Mouse (Mus musculus) cerebellum, adult 2 months (tissue): ENCODE measurements around the gene 1110017D15Rik. TPM values are rescaled to one million over a fixed set of nuclear protein-coding genes. Genes with fewer than 3 reads are reported as not detected.

Experiments used
- DNase-seq, 2 experiments: peaks; one replicate each; pipeline ENCODE4 v3.0.0; 2021
- H3K27ac ChIP-seq: fragments of 200-500 bp; 2 replicates; pipeline ENCODE4 v1.5.1; 2012; ENCODE audit warnings: low read length, control low read depth, inconsistent platforms; ENCODE audit not compliant: insufficient read depth
- H3K27me3 ChIP-seq: fragments of 200-500 bp; 2 replicates; pipeline ENCODE4 v1.6.1; 2012; ENCODE audit warnings: inconsistent platforms, mild to moderate bottlenecking, low read length, moderate library complexity; ENCODE audit not compliant: control insufficient read depth, insufficient read depth
- H3K4me1 ChIP-seq: fragments of 200-500 bp; 2 replicates; pipeline ENCODE4 v1.6.1; 2011; ENCODE audit warnings: low read length; ENCODE audit not compliant: control insufficient read depth, insufficient read depth
- H3K4me3 ChIP-seq: fragments of 200-500 bp; replicated peaks from 2 replicates; pipeline ENCODE3; 2011; ENCODE audit warnings: mild to moderate bottlenecking, low read depth, low read length, control low read depth; ENCODE audit not compliant: insufficient read depth
- CTCF ChIP-seq: fragments of 200-500 bp; IDR thresholded peaks from 2 replicates; pipeline ENCODE4 v1.5.1; 2011; ENCODE audit warnings: low read depth, mild to moderate bottlenecking, control low read depth, low read length, moderate library complexity, borderline replicate concordance; ENCODE audit not compliant: insufficient read depth
- POLR2A ChIP-seq: fragments of 200-500 bp; IDR thresholded peaks from 2 replicates; pipeline ENCODE4 v1.6.1; 2011; ENCODE audit warnings: low read length, control low read depth, borderline replicate concordance; ENCODE audit not compliant: insufficient read depth
- WGBS: fragments of 180-500 bp; shearing (Covaris S2); methylation state at CpG from one replicate; pipeline ENCODE4 v1.1.7; 2018; 5-methylcytosine and 5-hydroxymethylcytosine counted together
- polyA plus RNA-seq: library from polyadenylated mRNA; depleted of rRNA; stranded (reverse); fragments of >200 nt; gene quantifications from 2 replicates; pipeline ENCODE4 v1.2.3, GENCODE M21; 2012

Gene 1110017D15Rik
- polyA plus RNA-seq, 1 experiment = 4.3 TPM

- H3K4me3 ChIP-seq = no peak overlapping the region
- H3K27me3 ChIP-seq = no peaks in the 10 kb centered on the region
- H3K4me1 ChIP-seq = peaks cover 6% of the 10 kb centered on the region; the same call in 1 of the 2 replicates
- TF ChIP-seq POLR2A (no peak), CTCF (no peak)
- no peak overlapping the region for H3K27ac ChIP-seq
- DNase-seq = no peak
- WGBS = 65% methylated on average over 9 of the region's 9 CpGs
Observed at GRCm38 (mm10) chr4:41524829-41525228, 7.7 kb upstream of the 1110017D15Rik start.

GRCm38 (mm10) chr4:41523839-41524238, 6.7 kb upstream of the 1110017D15Rik start:
- peaks cover 4% of the 10 kb centered on the region; the same call in 1 of the 2 replicates for H3K4me1 ChIP-seq
- no peaks in the 10 kb centered on the region for H3K27me3 ChIP-seq
- DNase-seq = no peak
- 84% methylated on average over 7 of the region's 7 CpGs for WGBS
- no peak for TF ChIP-seq CTCF
- no peak for TF ChIP-seq POLR2A
- no peak overlapping the region for H3K27ac ChIP-seq
- no peak overlapping the region for H3K4me3 ChIP-seq

- Histone ChIP-seq H3K4me1 (no peaks in the 10 kb centered on the region), H3K27ac (no peak overlapping the region), H3K27me3 (no peaks in the 10 kb centered on the region), H3K4me3 (no peak overlapping the region)
- 67% methylated on average over 5 of the region's 5 CpGs for WGBS
- peak; percentile 41 to 52 for DNase-seq
- no peak for TF ChIP-seq POLR2A
- peak; percentile 19; the same call in 1 of the 2 replicates for TF ChIP-seq CTCF
Observed at GRCm38 (mm10) chr4:41522788-41523187, 5.7 kb upstream of the 1110017D15Rik start.

- 91% methylated on average over 6 of the region's 6 CpGs for WGBS
- H3K4me1 ChIP-seq = no peaks in the 10 kb centered on the region
- no peaks in the 10 kb centered on the region for H3K27me3 ChIP-seq
- no peak for TF ChIP-seq POLR2A
- no peak for TF ChIP-seq CTCF
- DNase-seq = no peak
- no peak overlapping the region for H3K4me3 ChIP-seq
- no peak overlapping the region for H3K27ac ChIP-seq
Observed at GRCm38 (mm10) chr4:41522136-41522535, 5.0 kb upstream of the 1110017D15Rik start.

GRCm38 (mm10) chr4:41520641-41521040, 3.5 kb upstream of the 1110017D15Rik start:
- WGBS = 74% methylated on average over 14 of the region's 14 CpGs
- no peak for TF ChIP-seq POLR2A
- no peaks in the 10 kb centered on the region for H3K27me3 ChIP-seq
- H3K27ac ChIP-seq = no peak overlapping the region
- H3K4me3 ChIP-seq = no peak overlapping the region
- DNase-seq = no peak
- H3K4me1 ChIP-seq = no peaks in the 10 kb centered on the region

- 92% methylated on average over 5 of the region's 5 CpGs for WGBS
- TF ChIP-seq CTCF = no peak
- H3K4me3 ChIP-seq = no peak overlapping the region
- H3K27me3 ChIP-seq = no peaks in the 10 kb centered on the region
- no peaks in the 10 kb centered on the region for H3K4me1 ChIP-seq
- no peak for DNase-seq
- no peak overlapping the region for H3K27ac ChIP-seq
Observed at GRCm38 (mm10) chr4:41519195-41519594, 2.1 kb upstream of the 1110017D15Rik start.

GRCm38 (mm10) chr4:41518349-41518748, 1.2 kb upstream of the 1110017D15Rik start:
- 85% methylated on average over 7 of the region's 7 CpGs for WGBS
- no peak overlapping the region for H3K4me3 ChIP-seq
- H3K27ac ChIP-seq = no peak overlapping the region
- TF ChIP-seq CTCF (no peak), POLR2A (no peak)
- H3K27me3 ChIP-seq = no peaks in the 10 kb centered on the region
- DNase-seq = no peak
- H3K4me1 ChIP-seq = no peaks in the 10 kb centered on the region

GRCm38 (mm10) chr4:41513714-41514113, 3.4 kb downstream of the 1110017D15Rik start:
- DNase-seq = no peak
- WGBS = 16% methylated on average over 8 of the region's 8 CpGs
- H3K4me3 ChIP-seq = no peak overlapping the region
- no peaks in the 10 kb centered on the region for H3K27me3 ChIP-seq
- no peak for TF ChIP-seq CTCF
- H3K27ac ChIP-seq = no peak overlapping the region
- no peaks in the 10 kb centered on the region for H3K4me1 ChIP-seq

GRCm38 (mm10) chr4:41513309-41513708, 3.8 kb downstream of the 1110017D15Rik start:
- Histone ChIP-seq H3K27me3 (no peaks in the 10 kb centered on the region), H3K4me1 (no peaks in the 10 kb centered on the region), H3K27ac (no peak overlapping the region), H3K4me3 (no peak overlapping the region)
- TF ChIP-seq CTCF = no peak
- TF ChIP-seq POLR2A = no peak
- 19% methylated on average over 4 of the region's 4 CpGs for WGBS
- no peak for DNase-seq
